ENCODE assay signal across 8 mouse cellular contexts in the genomic region with DNA sequence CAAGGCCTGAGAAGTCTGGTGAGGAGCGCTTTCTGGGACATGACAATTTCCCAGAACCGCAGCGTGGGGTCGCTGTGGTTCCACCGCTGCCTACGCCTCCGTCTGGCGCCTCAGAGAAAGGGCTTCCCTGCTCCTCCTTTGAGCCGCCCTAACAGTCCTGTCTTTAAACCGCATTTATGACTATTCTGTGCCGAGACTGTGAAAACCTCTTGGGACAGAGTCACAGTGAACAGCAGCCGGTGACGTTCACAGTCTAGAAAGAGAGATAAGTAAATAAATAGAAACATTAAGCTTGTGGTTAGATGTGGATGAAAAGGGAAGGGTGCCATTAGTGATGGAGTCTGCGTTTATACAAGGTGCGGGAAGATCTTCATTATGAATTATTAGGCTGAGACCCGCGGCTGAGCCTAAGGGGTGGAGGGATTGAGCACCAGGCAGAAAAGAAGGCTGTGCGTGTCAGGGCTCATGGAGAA. TPM values are rescaled to one million over a fixed set of nuclear protein-coding genes. Genes with fewer than 3 reads are reported as not detected.
DNase-seq lines count a peak whose midpoint lies in the region; ATAC-seq and TF ChIP-seq lines count a peak whose summit lies in the region.

No protein-coding gene starts in this region.

- 8% methylated on average over 18 of the region's 18 CpGs for WGBS in heart, embryonic 15.5 days
- 7% methylated on average over 18 of the region's 18 CpGs for WGBS in lung, adult 2 months

- H3K9me3 ChIP-seq in heart, embryonic 15.5 days (replicated peaks), result no peaks in the 10 kb centered on the region

- H3K4me2 ChIP-seq in heart, embryonic 15.5 days, result peak overlapping the region; percentile 57

- 0 out of 2 replicates have a peak overlapping the region, but pooled peaks have one; percentile 28 for H3K9ac ChIP-seq in heart, embryonic 15.5 days

- peak; percentile 96 for TF ChIP-seq CTCF in embryonic fibroblast, embryonic 13.5 days (IDR thresholded peaks at IDR 0.05; ENCODE audit: borderline replicate concordance, insufficient read depth, low read length)
- peak; percentile 89 for TF ChIP-seq CTCF in lung, adult 2 months (IDR thresholded peaks at IDR 0.05; ENCODE audit: insufficient read depth, low read length)

- no peak overlapping the region for H3K4me3 ChIP-seq in embryonic fibroblast, embryonic 13.5 days (ENCODE audit: insufficient read depth, low read length)
- H3K4me3 ChIP-seq in heart, embryonic 15.5 days, result peak overlapping the region; percentile 35
- no peak overlapping the region for H3K4me3 ChIP-seq in lung, adult 2 months (replicated peaks; ENCODE audit: extremely low read depth, low read depth, low read length)

- ATAC-seq in heart, embryonic 15.5 days (replicated peaks; ENCODE audit: insufficient number of reproducible peaks, insufficient read depth, low FRiP score, low read depth), result peak; percentile 61; the same call in 1 of the 2 replicates
- peak; percentile 73 for ATAC-seq in neutrophil, adult 5-6 weeks (ENCODE audit: extremely low read depth, insufficient number of reproducible peaks, low FRiP score, poor library complexity, severe bottlenecking)

- H3K36me3 ChIP-seq in heart, embryonic 15.5 days, result no peaks in the 10 kb centered on the region

- H3K4me1 ChIP-seq in embryonic fibroblast, embryonic 13.5 days (ENCODE audit: control insufficient read depth, insufficient read depth, low read length), result peaks cover 2% of the 10 kb centered on the region; the same call in 1 of the 2 replicates
- 0 out of 2 replicates have a peak, but pooled peaks cover 4% of the 10 kb centered on the region for H3K4me1 ChIP-seq in heart, embryonic 15.5 days (replicated peaks)
- no peaks in the 10 kb centered on the region for H3K4me1 ChIP-seq in lung, adult 2 months (ENCODE audit: control insufficient read depth, insufficient read depth, low read length)

- H3K27me3 ChIP-seq in heart, embryonic 15.5 days, result 0 out of 2 replicates have a peak, but pooled peaks cover 3% of the 10 kb centered on the region

- DNase-seq in ES-CJ7 (ENCODE audit: low read depth, low spot score), result peak; percentile 63
- peak; percentile 91 for DNase-seq in brain, adult 2 months (ENCODE audit: low read depth, low spot score)
- DNase-seq in kidney, postnatal 4 days, result peak; percentile 75 to 81
- DNase-seq in lung, adult 2 months, result peak; percentile 41
- DNase-seq in thymus, postnatal 25 days, result peak; percentile 50

- TF ChIP-seq POLR2A in embryonic fibroblast, embryonic 13.5 days (IDR thresholded peaks at IDR 0.05; ENCODE audit: low read depth, low read length), result no peak
- TF ChIP-seq POLR2A in lung, adult 2 months (IDR thresholded peaks at IDR 0.05; ENCODE audit: borderline replicate concordance, extremely low read depth, low read depth, low read length), result no peak

- no peak overlapping the region for H3K27ac ChIP-seq in embryonic fibroblast, embryonic 13.5 days (ENCODE audit: insufficient read depth, low read length)
- H3K27ac ChIP-seq in heart, embryonic 15.5 days, result no peak overlapping the region

RNA-seq across cellular contexts. Expression of a gene that starts 59.1 kb away (rescaled TPM):
- polyA plus RNA-seq in embryonic fibroblast, embryonic 13.5 days (2011; ENCODE audit: insufficient read length, low read depth, missing spikeins), result 8.8 and 10.1 TPM in 2 replicates
- polyA plus RNA-seq in heart, embryonic 15.5 days (2015; fragmentation: Nextera tagmentation; extraction: Ambion mirVana), result 15.5 and 20.1 TPM in 2 replicates
- 5.9 and 7.2 TPM in 2 replicates for polyA plus RNA-seq in lung, adult 2 months (2012; rRNA removed)
- total RNA-seq in neutrophil, adult 5-6 weeks (2017), result 3.1 and 4.3 TPM in 2 replicates

Comparison
In these comparisons a context has a peak if more than half of its experiments do, and no peak if none do; other contexts are left out.
1. DNase-seq: peak in every context shown above with its lines; median percentile 91 in brain, adult 2 months; 78 in kidney, postnatal 4 days; 63 in ES-CJ7; 50 in thymus, postnatal 25 days; 41 in lung, adult 2 months.